Mouse (Mus musculus) midbrain, embryonic 12.5 days (tissue): ENCODE data around the gene Gm5737. TPM values are rescaled to one million over a fixed set of nuclear protein-coding genes. Genes with fewer than 3 reads are reported as not detected.

Experiments
- ATAC-seq: fragments of 200-750 bp; cut with Nextera tagmentation; 2 replicates; pipeline ENCODE4 v1.8.0; 2017; ENCODE audit warnings: low read depth, moderate TSS enrichment, moderate library complexity; ENCODE audit not compliant: low FRiP score
- H3K27ac ChIP-seq: fragments of 300-500 bp; sonication (generic); replicated peaks from 2 replicates; pipeline ENCODE4 v1.5.1; 2016; ENCODE audit warnings: mild to moderate bottlenecking
- H3K27me3 ChIP-seq: fragments of 300-500 bp; sonication (generic); 2 replicates; pipeline ENCODE4 v1.6.1; 2016; ENCODE audit warnings: mild to moderate bottlenecking
- H3K36me3 ChIP-seq: fragments of 300-500 bp; sonication (generic); 2 replicates; pipeline ENCODE4 v1.6.1; 2016
- H3K4me1 ChIP-seq: fragments of 300-500 bp; sonication (generic); 2 replicates; pipeline ENCODE4 v1.6.1; 2016
- H3K4me2 ChIP-seq: fragments of 300-500 bp; sonication (generic); replicated peaks from 2 replicates; pipeline ENCODE4 v1.6.1; 2016; ENCODE audit warnings: mild to moderate bottlenecking, moderate library complexity
- H3K4me3 ChIP-seq: fragments of 300-500 bp; sonication (generic); 2 replicates; pipeline ENCODE4 v1.5.1; 2016; ENCODE audit warnings: mild to moderate bottlenecking
- H3K9ac ChIP-seq: fragments of 300-500 bp; sonication (generic); replicated peaks from 2 replicates; pipeline ENCODE4 v1.6.1; 2016; ENCODE audit warnings: mild to moderate bottlenecking, moderate library complexity
- H3K9me3 ChIP-seq: fragments of 300-500 bp; sonication (generic); 2 replicates; pipeline ENCODE4 v1.6.1; 2016; ENCODE audit warnings: mild to moderate bottlenecking
- WGBS: fragments of 180-500 bp; shearing (Covaris S2); methylation state at CpG from one replicate; pipeline ENCODE4 v1.1.7; 2016; 5-methylcytosine and 5-hydroxymethylcytosine counted together
- polyA plus RNA-seq: library from polyadenylated mRNA; unstranded; fragments of >200 nt; fragmentation: Nextera tagmentation; extraction: Ambion mirVana; gene quantifications from 2 replicates; pipeline ENCODE4 v1.2.1, GENCODE M21; 2016

Gene Gm5737
- polyA plus RNA-seq, 1 experiment from 2014 or later: not detected

- peaks cover 18% of the 10 kb centered on the region for H3K4me1 ChIP-seq
- peak overlapping the region; percentile 66 for H3K4me2 ChIP-seq
- WGBS: 4% methylated on average over 9 of the region's 9 CpGs
- no peaks in the 10 kb centered on the region for H3K36me3 ChIP-seq
- peaks cover 18% of the 10 kb centered on the region for H3K27me3 ChIP-seq
- H3K4me3 ChIP-seq: peak overlapping the region; percentile 64; the same call in 1 of the 2 replicates
- ATAC-seq: no peak
- H3K27ac ChIP-seq: no peak overlapping the region
- no peaks in the 10 kb centered on the region for H3K9me3 ChIP-seq
- peak overlapping the region; percentile 64; the same call in 1 of the 2 replicates for H3K9ac ChIP-seq
These were observed 32.5 kb downstream of the Gm5737 start for GRCm38 (mm10) chr7:120844689-120845088.

GRCm38 (mm10) chr7:120848831-120849512, 36.8 kb downstream of the Gm5737 start:
- Histone ChIP-seq H3K4me2 (no peak overlapping the region), H3K27ac (no peak overlapping the region), H3K9me3 (no peaks in the 10 kb centered on the region), H3K27me3 (peaks cover 18% of the 10 kb centered on the region), H3K9ac (no peak overlapping the region), H3K4me3 (no peak overlapping the region), H3K4me1 (peaks cover 12% of the 10 kb centered on the region), H3K36me3 (no peaks in the 10 kb centered on the region)
- no peak for ATAC-seq
- 88% methylated on average over 3 of the region's 3 CpGs for WGBS

- Histone ChIP-seq H3K27ac (no peak overlapping the region), H3K4me3 (no peak overlapping the region), H3K9me3 (no peaks in the 10 kb centered on the region), H3K27me3 (peaks cover 13% of the 10 kb centered on the region), H3K4me2 (no peak overlapping the region), H3K9ac (no peak overlapping the region), H3K36me3 (no peaks in the 10 kb centered on the region), H3K4me1 (peaks cover under 1% of the 10 kb centered on the region; the same call in 1 of the 2 replicates)
- 92% methylated on average over 3 of the region's 3 CpGs for WGBS
- no peak for ATAC-seq
These were observed 38.0 kb downstream of the Gm5737 start for GRCm38 (mm10) chr7:120850165-120850564.

- no peak overlapping the region for H3K4me2 ChIP-seq
- WGBS: 91% methylated on average over 11 of the region's 11 CpGs
- H3K4me3 ChIP-seq: no peak overlapping the region
- no peak overlapping the region for H3K9ac ChIP-seq
- no peaks in the 10 kb centered on the region for H3K9me3 ChIP-seq
- no peaks in the 10 kb centered on the region for H3K27me3 ChIP-seq
- no peak for ATAC-seq
- H3K36me3 ChIP-seq: peaks cover 11% of the 10 kb centered on the region; the same call in 1 of the 2 replicates
- H3K27ac ChIP-seq: no peak overlapping the region
- H3K4me1 ChIP-seq: peaks cover 38% of the 10 kb centered on the region
These were observed 47.7 kb downstream of the Gm5737 start for GRCm38 (mm10) chr7:120859854-120860253.

- H3K27me3 ChIP-seq: no peaks in the 10 kb centered on the region
- no peak overlapping the region for H3K27ac ChIP-seq
- H3K9ac ChIP-seq: no peak overlapping the region
- H3K9me3 ChIP-seq: no peaks in the 10 kb centered on the region
- H3K4me3 ChIP-seq: no peak overlapping the region
- H3K4me1 ChIP-seq: peaks cover 49% of the 10 kb centered on the region
- H3K4me2 ChIP-seq: no peak overlapping the region
- H3K36me3 ChIP-seq: peaks cover 11% of the 10 kb centered on the region; the same call in 1 of the 2 replicates
- no peak for ATAC-seq
- 56% methylated on average over 10 of the region's 10 CpGs for WGBS
These were observed 48.8 kb downstream of the Gm5737 start for GRCm38 (mm10) chr7:120860799-120861487.

GRCm38 (mm10) chr7:120861488-120862047, 49.4 kb downstream of the Gm5737 start:
- Histone ChIP-seq H3K4me3 (no peak overlapping the region), H3K4me1 (peaks cover 53% of the 10 kb centered on the region), H3K27ac (no peak overlapping the region), H3K27me3 (no peaks in the 10 kb centered on the region), H3K9ac (no peak overlapping the region), H3K4me2 (no peak overlapping the region), H3K9me3 (no peaks in the 10 kb centered on the region), H3K36me3 (peaks cover 11% of the 10 kb centered on the region; the same call in 1 of the 2 replicates)
- WGBS: 19% methylated on average over 2 of the region's 2 CpGs
- no peak for ATAC-seq

GRCm38 (mm10) chr7:120862196-120862595, 50.0 kb downstream of the Gm5737 start:
- no peak for ATAC-seq
- 8% methylated on average over 3 of the region's 3 CpGs for WGBS
- H3K4me3 ChIP-seq: no peak overlapping the region
- H3K27me3 ChIP-seq: no peaks in the 10 kb centered on the region
- peaks cover 11% of the 10 kb centered on the region; the same call in 1 of the 2 replicates for H3K36me3 ChIP-seq
- H3K27ac ChIP-seq: no peak overlapping the region
- no peak overlapping the region for H3K4me2 ChIP-seq
- peaks cover 56% of the 10 kb centered on the region for H3K4me1 ChIP-seq
- H3K9me3 ChIP-seq: no peaks in the 10 kb centered on the region
- no peak overlapping the region for H3K9ac ChIP-seq

GRCm38 (mm10) chr7:120862626-120863025, 50.5 kb downstream of the Gm5737 start:
- Histone ChIP-seq H3K4me2 (no peak overlapping the region), H3K4me3 (no peak overlapping the region), H3K36me3 (peaks cover 11% of the 10 kb centered on the region; the same call in 1 of the 2 replicates), H3K9me3 (no peaks in the 10 kb centered on the region), H3K27me3 (no peaks in the 10 kb centered on the region), H3K4me1 (peaks cover 56% of the 10 kb centered on the region), H3K9ac (no peak overlapping the region), H3K27ac (no peak overlapping the region)
- 53% methylated on average over 7 of the region's 7 CpGs for WGBS
- no peak for ATAC-seq

GRCm38 (mm10) chr7:120863476-120863875, 51.3 kb downstream of the Gm5737 start:
- H3K36me3 ChIP-seq: peaks cover 7% of the 10 kb centered on the region; the same call in 1 of the 2 replicates
- H3K27me3 ChIP-seq: no peaks in the 10 kb centered on the region
- no peaks in the 10 kb centered on the region for H3K9me3 ChIP-seq
- H3K4me2 ChIP-seq: no peak overlapping the region
- no peak overlapping the region for H3K27ac ChIP-seq
- peaks cover 56% of the 10 kb centered on the region for H3K4me1 ChIP-seq
- no peak overlapping the region for H3K4me3 ChIP-seq
- 51% methylated on average over 5 of the region's 5 CpGs for WGBS
- no peak for ATAC-seq
- no peak overlapping the region for H3K9ac ChIP-seq

GRCm38 (mm10) chr7:120865100-120865499, 52.9 kb downstream of the Gm5737 start:
- ATAC-seq: peak; percentile 89
- WGBS: 9% methylated on average over 7 of the region's 7 CpGs
- Histone ChIP-seq H3K9me3 (no peaks in the 10 kb centered on the region), H3K36me3 (peaks cover 2% of the 10 kb centered on the region; the same call in 1 of the 2 replicates), H3K4me2 (peak overlapping the region; percentile 19; the same call in 1 of the 2 replicates), H3K27me3 (no peaks in the 10 kb centered on the region), H3K4me3 (no peak overlapping the region), H3K4me1 (peaks cover 56% of the 10 kb centered on the region), H3K9ac (no peak overlapping the region), H3K27ac (peak overlapping the region; percentile 69; the same call in 1 of the 2 replicates)

- Histone ChIP-seq H3K4me1 (peaks cover 53% of the 10 kb centered on the region), H3K4me3 (no peak overlapping the region), H3K27me3 (no peaks in the 10 kb centered on the region), H3K36me3 (no peaks in the 10 kb centered on the region), H3K4me2 (no peak overlapping the region), H3K9ac (no peak overlapping the region), H3K9me3 (no peaks in the 10 kb centered on the region), H3K27ac (peak overlapping the region; percentile 69)
- ATAC-seq: no peak
- WGBS: 57% methylated on average over 4 of the region's 4 CpGs
These were observed 53.7 kb downstream of the Gm5737 start for GRCm38 (mm10) chr7:120865832-120866231.

GRCm38 (mm10) chr7:120866684-120867083, 54.5 kb downstream of the Gm5737 start:
- 72% methylated on average over 2 of the region's 2 CpGs for WGBS
- no peak for ATAC-seq
- H3K4me1 ChIP-seq: peaks cover 49% of the 10 kb centered on the region

More at GRCm38 (mm10) chr7:120866684-120867083, 54.5 kb downstream of the Gm5737 start:
- no peaks in the 10 kb centered on the region for H3K9me3 ChIP-seq
- H3K27ac ChIP-seq: no peak overlapping the region
- no peak overlapping the region for H3K9ac ChIP-seq
- H3K4me2 ChIP-seq: no peak overlapping the region
- no peak overlapping the region for H3K4me3 ChIP-seq
- no peaks in the 10 kb centered on the region for H3K27me3 ChIP-seq
- H3K36me3 ChIP-seq: no peaks in the 10 kb centered on the region
